Mouse (Mus musculus) erythroblast, adult 5-6 weeks (primary cell): ENCODE data around the gene Pappa. TPM values are rescaled to one million over a fixed set of nuclear protein-coding genes. Genes with fewer than 3 reads are reported as not detected.

Experiments
- ATAC-seq: replicated peaks from 2 replicates; pipeline ENCODE4 v1.8.0; 2016; ENCODE audit warnings: moderate number of reproducible peaks, mild to moderate bottlenecking, moderate TSS enrichment, inconsistent platforms; ENCODE audit not compliant: poor library complexity, low FRiP score, severe bottlenecking
- total RNA-seq, 2 experiments: library from RNA; stranded (forward) in 1 of 2; stranded (reverse) in 1 of 2; fragments of 150-400 nt in 1 of 2; fragments of 200-764, 138-1000 nt in 1 of 2; gene quantifications; 2 replicates each; pipeline versions ENCODE4 v1.2.3 to v1.2.4; 2015 to 2017; ENCODE audit warnings: low replicate concordance in 2 of 2

Gene Pappa
- total RNA-seq, 2 experiments from 2014 or later = 0.17 TPM; not detected in 1

- no peak for ATAC-seq
These were observed 35.5 kb downstream of the Pappa start for GRCm38 (mm10) chr4:65159481-65159880.

GRCm38 (mm10) chr4:65163698-65164097, 39.7 kb downstream of the Pappa start:
- ATAC-seq = no peak

GRCm38 (mm10) chr4:65166288-65166835, 42.4 kb downstream of the Pappa start:
- ATAC-seq = no peak

GRCm38 (mm10) chr4:65174505-65174904, 50.5 kb downstream of the Pappa start:
- no peak for ATAC-seq

- no peak for ATAC-seq
These were observed 54.2 kb downstream of the Pappa start for GRCm38 (mm10) chr4:65178146-65178545.

GRCm38 (mm10) chr4:65187236-65187635, 63.3 kb downstream of the Pappa start:
- no peak for ATAC-seq

GRCm38 (mm10) chr4:65187716-65188115, 63.7 kb downstream of the Pappa start:
- ATAC-seq = no peak

- ATAC-seq = no peak
These were observed 65.0 kb downstream of the Pappa start for GRCm38 (mm10) chr4:65188921-65189485.

GRCm38 (mm10) chr4:65192810-65193209, 68.8 kb downstream of the Pappa start:
- ATAC-seq = no peak

- ATAC-seq = no peak
These were observed 72.0 kb downstream of the Pappa start for GRCm38 (mm10) chr4:65195971-65196370.

- ATAC-seq = no peak
These were observed 79.7 kb downstream of the Pappa start for GRCm38 (mm10) chr4:65203666-65204065.

GRCm38 (mm10) chr4:65205446-65205845, 81.5 kb downstream of the Pappa start:
- no peak for ATAC-seq

- ATAC-seq = no peak
These were observed 85.5 kb downstream of the Pappa start for GRCm38 (mm10) chr4:65209369-65210015.

GRCm38 (mm10) chr4:65216682-65217081, 92.7 kb downstream of the Pappa start:
- no peak for ATAC-seq

GRCm38 (mm10) chr4:65217651-65218364, 93.8 kb downstream of the Pappa start:
- no peak for ATAC-seq

GRCm38 (mm10) chr4:65223901-65224300, 99.9 kb downstream of the Pappa start:
- no peak for ATAC-seq

GRCm38 (mm10) chr4:65238540-65238998, 114.6 kb downstream of the Pappa start:
- ATAC-seq = no peak

GRCm38 (mm10) chr4:65242434-65242931, 118.5 kb downstream of the Pappa start:
- ATAC-seq = no peak

GRCm38 (mm10) chr4:65243245-65243644, 119.3 kb downstream of the Pappa start:
- no peak for ATAC-seq

- no peak for ATAC-seq
These were observed 121.0 kb downstream of the Pappa start for GRCm38 (mm10) chr4:65245015-65245414.

GRCm38 (mm10) chr4:65245440-65245839, 121.5 kb downstream of the Pappa start:
- ATAC-seq = no peak
